Mouse (Mus musculus) lung, adult 2 months (tissue): Measurements from ENCODE around the gene Dtnb.

Experiments used
- CTCF ChIP-seq: fragments of 200-500 bp; IDR thresholded peaks from 2 replicates; pipeline ENCODE4 v1.5.1; 2011; ENCODE audit warnings: mild to moderate bottlenecking, low read length, control low read depth; ENCODE audit not compliant: insufficient read depth
- POLR2A ChIP-seq: fragments of 200-500 bp; IDR thresholded peaks from 2 replicates; pipeline ENCODE4 v1.6.1; 2011; ENCODE audit warnings: low read depth, mild to moderate bottlenecking, control low read depth, low read length, borderline replicate concordance; ENCODE audit errors: extremely low read depth

GRCm38 (mm10) chr12:3615041-3615440 lies 42.9 kb downstream of the Dtnb start:
- TF ChIP-seq POLR2A (no peak), CTCF (no peak)
